Mouse (Mus musculus) midbrain, embryonic 11.5 days (tissue): ENCODE results near the gene Igfbp3. TPM values are rescaled to one million over a fixed set of nuclear protein-coding genes. Genes with fewer than 3 reads are reported as not detected.
A peak's percentile ranks its signal among the peaks of the same experiment; 100 is the strongest.

Experiments
- ATAC-seq: fragments of 200-750 bp; cut with Nextera tagmentation; 2 replicates; pipeline ENCODE4 v1.8.0; 2017; ENCODE audit warnings: moderate TSS enrichment, moderate library complexity; ENCODE audit not compliant: low FRiP score
- DNase-seq: peaks from one replicate; pipeline ENCODE4 v3.0.0; 2015; ENCODE audit warnings: low spot score; ENCODE audit errors: missing footprints
- H3K27ac ChIP-seq: fragments of 300-500 bp; sonication (generic); 2 replicates; pipeline ENCODE4 v1.5.1; 2014; ENCODE audit warnings: low read depth, low read length
- H3K27me3 ChIP-seq: fragments of 300-500 bp; sonication (generic); 2 replicates; pipeline ENCODE4 v1.6.1; 2014; ENCODE audit warnings: mild to moderate bottlenecking, low read length, moderate library complexity, mixed read lengths; ENCODE audit not compliant: control insufficient read depth, insufficient read depth
- H3K36me3 ChIP-seq: fragments of 300-500 bp; sonication (generic); 2 replicates; pipeline ENCODE4 v1.6.1; 2014; ENCODE audit warnings: mild to moderate bottlenecking, low read length, moderate library complexity, mixed read lengths; ENCODE audit not compliant: control insufficient read depth, insufficient read depth
- H3K4me1 ChIP-seq: fragments of 300-500 bp; sonication (generic); 2 replicates; pipeline ENCODE4 v1.6.1; 2014; ENCODE audit warnings: low read length; ENCODE audit not compliant: control insufficient read depth, insufficient read depth
- H3K4me2 ChIP-seq: fragments of 300-500 bp; sonication (generic); 2 replicates; pipeline ENCODE4 v1.6.1; 2014; ENCODE audit warnings: mild to moderate bottlenecking, moderate library complexity
- H3K4me3 ChIP-seq: fragments of 300-500 bp; sonication (generic); 2 replicates; pipeline ENCODE4 v1.5.1; 2014; ENCODE audit warnings: low read depth, low read length
- H3K9ac ChIP-seq: fragments of 300-500 bp; sonication (generic); 2 replicates; pipeline ENCODE4 v1.6.1; 2014; ENCODE audit warnings: low read length
- H3K9me3 ChIP-seq: fragments of 300-500 bp; sonication (generic); 2 replicates; pipeline ENCODE4 v1.6.1; 2016; ENCODE audit warnings: low read length; ENCODE audit not compliant: control insufficient read depth
- WGBS: fragments of 180-500 bp; shearing (Covaris S2); extraction: QIAGEN DNeasy Blood & Tissue Kit; methylation state at CpG from one replicate; pipeline ENCODE4 v1.1.7; 2014; 5-methylcytosine and 5-hydroxymethylcytosine counted together
- polyA plus RNA-seq: library from polyadenylated mRNA; unstranded; fragments of >200 nt; fragmentation: Nextera tagmentation; extraction: Ambion mirVana; gene quantifications from 2 replicates; pipeline ENCODE4 v1.2.1, GENCODE M21; 2014

Igfbp3 gene
- polyA plus RNA-seq, result 6.2 and 8.2 TPM in 2 replicates

- H3K36me3 ChIP-seq, result no peaks in the 10 kb centered on the region
- H3K4me2 ChIP-seq, result peak within 1 kb of the TSS; percentile 88
- under 1% methylated on average over 90 of the region's 104 CpGs for WGBS
- no peak within 1 kb of the TSS for H3K27ac ChIP-seq
- peak within 1 kb of the TSS; percentile 57 for H3K4me3 ChIP-seq
- peaks cover 9% of the 10 kb centered on the region for H3K4me1 ChIP-seq
- peak within 1 kb of the TSS; percentile 67 for H3K9ac ChIP-seq
- DNase-seq (peak; percentile 96), ATAC-seq (peak; percentile 85)
- H3K9me3 ChIP-seq, result no peaks in the 10 kb centered on the region
- H3K27me3 ChIP-seq, result peaks cover 28% of the 10 kb centered on the region
Observed at GRCm38 (mm10) chr11:7213501-7214341, at the start of gene Igfbp3. Igfbp3 (minus strand) TSS chr11:7213923.

- DNase-seq (no peak), ATAC-seq (no peak)
- H3K4me3 ChIP-seq, result no peak overlapping the region
- H3K36me3 ChIP-seq, result no peaks in the 10 kb centered on the region
- no peaks in the 10 kb centered on the region for H3K9me3 ChIP-seq
- H3K27ac ChIP-seq, result no peak overlapping the region
- no peaks in the 10 kb centered on the region for H3K27me3 ChIP-seq
- H3K4me2 ChIP-seq, result no peak overlapping the region
- WGBS, result 89% methylated on average over 5 of the region's 5 CpGs
- no peak overlapping the region for H3K9ac ChIP-seq
- no peaks in the 10 kb centered on the region for H3K4me1 ChIP-seq
Observed at GRCm38 (mm10) chr11:7250870-7251269, 37.1 kb upstream of the Igfbp3 start.

- Histone ChIP-seq H3K9me3 (no peaks in the 10 kb centered on the region), H3K27ac (no peak overlapping the region), H3K27me3 (no peaks in the 10 kb centered on the region), H3K4me2 (no peak overlapping the region), H3K4me3 (no peak overlapping the region), H3K36me3 (no peaks in the 10 kb centered on the region), H3K9ac (no peak overlapping the region), H3K4me1 (no peaks in the 10 kb centered on the region)
- DNase-seq (no peak), ATAC-seq (no peak)
- 89% methylated on average over 2 of the region's 2 CpGs for WGBS
Observed at GRCm38 (mm10) chr11:7250415-7250814, 36.7 kb upstream of the Igfbp3 start.

GRCm38 (mm10) chr11:7244782-7245181 is 31.1 kb upstream of the Igfbp3 start:
- H3K4me1 ChIP-seq, result no peaks in the 10 kb centered on the region
- DNase-seq (no peak), ATAC-seq (no peak)
- H3K36me3 ChIP-seq, result no peaks in the 10 kb centered on the region
- WGBS, result 70% methylated on average over 1 of the region's 1 CpGs
- H3K27me3 ChIP-seq, result no peaks in the 10 kb centered on the region
- no peak overlapping the region for H3K9ac ChIP-seq
- no peak overlapping the region for H3K4me2 ChIP-seq
- H3K27ac ChIP-seq, result no peak overlapping the region
- no peak overlapping the region for H3K4me3 ChIP-seq
- H3K9me3 ChIP-seq, result no peaks in the 10 kb centered on the region

GRCm38 (mm10) chr11:7239041-7239740 is 25.5 kb upstream of the Igfbp3 start:
- Histone ChIP-seq H3K9ac (no peak overlapping the region), H3K27ac (no peak overlapping the region), H3K4me3 (no peak overlapping the region), H3K36me3 (no peaks in the 10 kb centered on the region), H3K27me3 (no peaks in the 10 kb centered on the region), H3K4me2 (no peak overlapping the region), H3K9me3 (no peaks in the 10 kb centered on the region), H3K4me1 (no peaks in the 10 kb centered on the region)
- 57% methylated on average over 4 of the region's 4 CpGs for WGBS
- ATAC-seq (no peak), DNase-seq (no peak)

GRCm38 (mm10) chr11:7238546-7238945 is 24.8 kb upstream of the Igfbp3 start:
- 95% methylated on average over 6 of the region's 6 CpGs for WGBS
- ATAC-seq, result no peak

GRCm38 (mm10) chr11:7237712-7238111 is 24.0 kb upstream of the Igfbp3 start:
- ATAC-seq (no peak), DNase-seq (no peak)
- no peak overlapping the region for H3K9ac ChIP-seq
- no peaks in the 10 kb centered on the region for H3K36me3 ChIP-seq
- no peak overlapping the region for H3K27ac ChIP-seq
- no peaks in the 10 kb centered on the region for H3K4me1 ChIP-seq
- 88% methylated on average over 6 of the region's 6 CpGs for WGBS
- H3K27me3 ChIP-seq, result no peaks in the 10 kb centered on the region
- no peak overlapping the region for H3K4me2 ChIP-seq
- no peak overlapping the region for H3K4me3 ChIP-seq
- no peaks in the 10 kb centered on the region for H3K9me3 ChIP-seq

More at GRCm38 (mm10) chr11:7238546-7238945, 24.8 kb upstream of the Igfbp3 start:
- no peak for DNase-seq
- Histone ChIP-seq H3K27me3 (no peaks in the 10 kb centered on the region), H3K27ac (no peak overlapping the region), H3K9me3 (no peaks in the 10 kb centered on the region), H3K9ac (no peak overlapping the region), H3K4me2 (no peak overlapping the region), H3K4me3 (no peak overlapping the region), H3K36me3 (no peaks in the 10 kb centered on the region), H3K4me1 (no peaks in the 10 kb centered on the region)

- H3K27ac ChIP-seq, result no peak overlapping the region
- no peaks in the 10 kb centered on the region for H3K27me3 ChIP-seq
- H3K9me3 ChIP-seq, result no peaks in the 10 kb centered on the region
- H3K4me1 ChIP-seq, result no peaks in the 10 kb centered on the region
- DNase-seq (no peak), ATAC-seq (no peak)
- 88% methylated on average over 2 of the region's 2 CpGs for WGBS
- H3K4me3 ChIP-seq, result no peak overlapping the region
- no peaks in the 10 kb centered on the region for H3K36me3 ChIP-seq
- no peak overlapping the region for H3K4me2 ChIP-seq
- H3K9ac ChIP-seq, result no peak overlapping the region
Observed at GRCm38 (mm10) chr11:7236751-7237150, 23.0 kb upstream of the Igfbp3 start.

GRCm38 (mm10) chr11:7234981-7235609 is 21.4 kb upstream of the Igfbp3 start:
- Histone ChIP-seq H3K27ac (no peak overlapping the region), H3K9ac (no peak overlapping the region), H3K4me3 (no peak overlapping the region), H3K4me1 (no peaks in the 10 kb centered on the region), H3K36me3 (no peaks in the 10 kb centered on the region), H3K4me2 (no peak overlapping the region), H3K27me3 (no peaks in the 10 kb centered on the region), H3K9me3 (no peaks in the 10 kb centered on the region)
- ATAC-seq (no peak), DNase-seq (no peak)
- 72% methylated on average over 3 of the region's 3 CpGs for WGBS
